Mouse (Mus musculus): Measurements from ENCODE around the gene Olfr1118. TPM values are rescaled to one million over a fixed set of nuclear protein-coding genes. Genes with fewer than 3 reads are reported as not detected.
"Not testable (repeated sequence)": the region's sequence is repeated elsewhere in the genome, so short reads cannot be mapped to it uniquely, and the experiment has no call there.

The Olfr1118 gene
- polyA plus RNA-seq (2016; fragmentation: Nextera tagmentation; extraction: Ambion mirVana) = not detected in 2 replicates

DNA sequence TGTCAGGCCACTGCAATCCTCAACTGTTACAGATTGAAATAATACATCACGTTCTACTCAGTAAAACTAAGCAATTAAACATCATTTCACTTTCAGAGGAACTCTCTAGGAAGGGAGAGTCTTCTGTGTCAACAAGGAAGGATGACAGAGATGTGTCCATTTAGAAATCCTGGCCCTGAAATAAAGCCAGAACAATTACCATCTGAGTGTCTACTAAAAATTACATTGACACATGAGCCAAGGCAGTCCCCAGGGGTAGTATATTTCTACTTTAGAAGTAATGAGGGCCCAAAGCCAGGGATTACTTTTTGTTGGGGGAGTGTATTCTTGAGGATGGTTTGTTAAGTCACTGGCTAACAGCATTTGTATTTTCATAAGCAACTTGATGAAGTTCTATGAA lies at the start of gene Olfr1118:
Gene Olfr1118, plus strand, starts transcription at position 301 of the 400 bp plus-strand sequence.
- Histone ChIP-seq H3K36me3 (no peaks in the 10 kb centered on the region), H3K9me3 (no peaks in the 10 kb centered on the region), H3K4me2 (replicated peaks) (no peak within 1 kb of the TSS), H3K4me3 (no peak within 1 kb of the TSS), H3K9ac (no peak within 1 kb of the TSS), H3K27me3 (replicated peaks) (no peaks in the 10 kb centered on the region), H3K4me1 (no peaks in the 10 kb centered on the region), H3K27ac (no peak within 1 kb of the TSS)
- WGBS = 74% methylated on average over 1 of the region's 1 CpGs
- no peak for ATAC-seq (ENCODE audit: low FRiP score, low read depth)

DNA sequence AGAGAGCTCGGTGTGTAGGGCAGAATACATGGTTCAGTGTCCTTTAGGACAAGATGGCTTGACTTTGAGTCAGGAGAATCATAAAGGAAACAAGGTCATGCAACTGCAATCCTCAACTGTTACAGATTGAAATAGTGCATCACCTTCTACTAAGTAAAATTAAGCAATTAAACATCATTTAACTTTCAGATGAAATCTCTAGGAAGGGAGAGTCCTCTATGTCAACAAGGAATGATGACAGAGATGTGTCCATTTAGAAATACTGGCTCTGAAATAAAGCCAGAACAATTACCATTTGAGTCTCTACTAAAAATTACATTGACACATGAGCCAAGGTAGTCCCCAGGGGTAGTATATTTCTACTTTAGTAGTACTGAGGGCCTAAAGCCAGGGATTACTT lies 40.1 kb upstream of the Olfr1118 start, which contains the start of gene Olfr1116:
Gene Olfr1116, plus strand, starts transcription at position 301 of the 400 bp plus-strand sequence.
- WGBS = 94% methylated on average over 1 of the region's 1 CpGs
- H3K4me3 ChIP-seq = no peak within 1 kb of the TSS
- H3K4me1 ChIP-seq = no peaks in the 10 kb centered on the region
- no peaks in the 10 kb centered on the region for H3K27me3 ChIP-seq (replicated peaks)
- no peak within 1 kb of the TSS for H3K9ac ChIP-seq
- H3K36me3 ChIP-seq = no peaks in the 10 kb centered on the region
- no peaks in the 10 kb centered on the region for H3K9me3 ChIP-seq
- H3K27ac ChIP-seq = no peak within 1 kb of the TSS
- H3K4me2 ChIP-seq (replicated peaks) = no peak within 1 kb of the TSS
- no peak for ATAC-seq (ENCODE audit: low FRiP score, low read depth)

DNA sequence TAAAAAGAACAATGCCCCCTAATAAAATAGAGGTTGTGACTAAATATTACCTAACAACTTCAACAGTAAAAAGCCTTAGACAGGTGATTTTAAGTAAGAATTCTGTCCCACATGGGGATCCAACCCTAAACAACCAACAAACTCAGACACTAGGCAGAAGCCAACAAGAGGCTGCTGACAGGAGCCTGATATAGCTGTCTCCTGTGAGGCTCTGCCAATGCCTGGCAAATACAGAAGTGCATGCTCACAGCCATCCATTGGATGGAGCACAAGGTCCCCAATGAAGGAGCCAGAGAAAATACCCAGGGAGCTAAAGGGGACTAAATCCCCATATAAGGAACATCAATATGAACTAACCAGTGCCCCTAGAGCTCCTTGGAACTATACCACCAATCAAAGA lies 13.4 kb upstream of the Olfr1118 start:
- not testable (repeated sequence) for H3K27me3 ChIP-seq (replicated peaks); H3K27ac ChIP-seq; H3K9ac ChIP-seq; H3K4me1 ChIP-seq; H3K4me3 ChIP-seq; H3K9me3 ChIP-seq; H3K4me2 ChIP-seq (replicated peaks); H3K36me3 ChIP-seq; ATAC-seq (ENCODE audit: low FRiP score, low read depth)

DNA sequence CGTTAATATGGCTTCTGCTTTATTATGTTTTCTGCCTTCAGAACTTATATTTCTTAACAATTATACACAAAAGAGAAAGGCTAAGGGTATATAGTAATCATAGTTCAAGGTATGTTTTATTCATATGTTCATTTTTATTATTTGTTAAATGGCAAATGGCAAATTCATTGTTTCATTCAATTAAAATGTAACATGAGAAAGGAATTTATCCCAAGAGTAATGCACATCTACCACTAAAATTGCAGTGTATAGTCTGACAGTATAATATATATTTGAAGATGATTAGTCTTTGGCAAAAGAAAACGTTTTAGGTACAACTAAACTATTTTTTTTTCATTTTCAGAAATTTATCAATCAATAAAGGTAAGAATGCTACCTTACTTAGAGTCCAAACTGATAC lies 47.1 kb downstream of the Olfr1118 start, which contains the start of gene Olfr1120:
Gene Olfr1120, plus strand, starts transcription at position 301 of the 400 bp plus-strand sequence.
- WGBS = 71% methylated on average over 2 of the region's 2 CpGs
- H3K36me3 ChIP-seq = no peaks in the 10 kb centered on the region
- no peaks in the 10 kb centered on the region for H3K9me3 ChIP-seq
- no peak for ATAC-seq (ENCODE audit: low FRiP score, low read depth)
- H3K4me2 ChIP-seq (replicated peaks) = no peak within 1 kb of the TSS
- H3K4me1 ChIP-seq = no peaks in the 10 kb centered on the region
- no peak within 1 kb of the TSS for H3K27ac ChIP-seq
- no peaks in the 10 kb centered on the region for H3K27me3 ChIP-seq (replicated peaks)
- no peak within 1 kb of the TSS for H3K4me3 ChIP-seq
- no peak within 1 kb of the TSS for H3K9ac ChIP-seq

DNA sequence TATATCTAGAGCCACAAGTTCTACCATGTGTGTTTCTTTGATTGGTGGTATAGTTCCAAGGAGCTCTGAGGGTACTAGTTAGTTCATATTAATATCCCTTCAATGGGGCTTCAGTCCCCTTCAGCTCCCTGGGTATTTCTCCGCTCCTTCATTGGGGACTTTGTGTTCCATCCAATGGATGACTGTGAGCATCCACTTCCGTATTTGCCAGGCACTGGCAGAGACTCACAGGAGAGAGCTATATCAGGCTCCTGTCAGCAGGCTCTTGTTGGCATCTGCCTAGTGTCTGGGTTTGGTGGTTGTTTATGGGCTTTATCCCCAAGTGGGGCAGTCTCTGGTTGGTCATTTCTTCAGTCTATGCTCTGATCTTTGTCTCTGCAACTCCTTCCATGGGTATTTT lies 52.7 kb downstream of the Olfr1118 start:
- H3K9ac ChIP-seq; H3K4me1 ChIP-seq; H3K4me2 ChIP-seq (replicated peaks); H3K4me3 ChIP-seq; H3K27ac ChIP-seq; H3K36me3 ChIP-seq; H3K27me3 ChIP-seq (replicated peaks); H3K9me3 ChIP-seq; ATAC-seq (ENCODE audit: low FRiP score, low read depth): not testable (repeated sequence)
- 91% methylated on average over 2 of the region's 2 CpGs for WGBS

Other genes with a start within 250 kb of the Olfr1118 start
- gene Olfr1107, start 231.8 kb upstream of the Olfr1118 start, polyA plus RNA-seq (2016; fragmentation: Nextera tagmentation; extraction: Ambion mirVana) = not detected in 2 replicates
- not detected in 2 replicates for gene Olfr1109, start 211.6 kb upstream of the Olfr1118 start, polyA plus RNA-seq (2016; fragmentation: Nextera tagmentation; extraction: Ambion mirVana)
- gene Olfr259, start 193.0 kb upstream of the Olfr1118 start, polyA plus RNA-seq (2016; fragmentation: Nextera tagmentation; extraction: Ambion mirVana) = not detected in 2 replicates
- not detected in 2 replicates for gene Olfr1110, start 167.3 kb upstream of the Olfr1118 start, polyA plus RNA-seq (2016; fragmentation: Nextera tagmentation; extraction: Ambion mirVana)
- gene Olfr1111, start 155.0 kb upstream of the Olfr1118 start, polyA plus RNA-seq (2016; fragmentation: Nextera tagmentation; extraction: Ambion mirVana) = not detected in 2 replicates
- gene Olfr1112, start 119.8 kb upstream of the Olfr1118 start, polyA plus RNA-seq (2016; fragmentation: Nextera tagmentation; extraction: Ambion mirVana) = not detected in 2 replicates
- gene Olfr1113, start 98.6 kb upstream of the Olfr1118 start, polyA plus RNA-seq (2016; fragmentation: Nextera tagmentation; extraction: Ambion mirVana) = not detected in 2 replicates
- gene Olfr1115, start 59.6 kb upstream of the Olfr1118 start, polyA plus RNA-seq (2016; fragmentation: Nextera tagmentation; extraction: Ambion mirVana) = not detected in 2 replicates
- gene Olfr1116, start 40.0 kb upstream of the Olfr1118 start, polyA plus RNA-seq (2016; fragmentation: Nextera tagmentation; extraction: Ambion mirVana) = not detected in 2 replicates
- not detected in 2 replicates for gene Olfr1120, start 47.2 kb downstream of the Olfr1118 start, polyA plus RNA-seq (2016; fragmentation: Nextera tagmentation; extraction: Ambion mirVana)
- not detected in 2 replicates for gene Olfr1121, start 62.3 kb downstream of the Olfr1118 start, polyA plus RNA-seq (2016; fragmentation: Nextera tagmentation; extraction: Ambion mirVana)
- gene Olfr1122, start 78.3 kb downstream of the Olfr1118 start, polyA plus RNA-seq (2016; fragmentation: Nextera tagmentation; extraction: Ambion mirVana) = not detected in 2 replicates
- not detected in 2 replicates for gene Olfr1123, start 109.1 kb downstream of the Olfr1118 start, polyA plus RNA-seq (2016; fragmentation: Nextera tagmentation; extraction: Ambion mirVana)
- 0.13 TPM in 2 replicates for gene Olfr1124, start 122.7 kb downstream of the Olfr1118 start, polyA plus RNA-seq (2016; fragmentation: Nextera tagmentation; extraction: Ambion mirVana)
- gene Olfr1126, start 146.4 kb downstream of the Olfr1118 start, polyA plus RNA-seq (2016; fragmentation: Nextera tagmentation; extraction: Ambion mirVana) = not detected in 2 replicates
- not detected in 2 replicates for gene Pramel7, start 189.5 kb downstream of the Olfr1118 start, polyA plus RNA-seq (2016; fragmentation: Nextera tagmentation; extraction: Ambion mirVana)
- not detected in 2 replicates for gene Pramel6, start 199.0 kb downstream of the Olfr1118 start, polyA plus RNA-seq (2016; fragmentation: Nextera tagmentation; extraction: Ambion mirVana)
- gene Olfr153, start 224.2 kb downstream of the Olfr1118 start, polyA plus RNA-seq (2016; fragmentation: Nextera tagmentation; extraction: Ambion mirVana) = not detected in 2 replicates
- not detected in 2 replicates for gene Olfr1128, start 238.0 kb downstream of the Olfr1118 start, polyA plus RNA-seq (2016; fragmentation: Nextera tagmentation; extraction: Ambion mirVana)